Mouse (Mus musculus) fibroblast of lung, adult 2 months (primary cell): ENCODE data around the gene Capg.
A peak's percentile ranks its signal among the peaks of the same experiment; 100 is the strongest.

Experiments used
- DNase-seq: peaks from one replicate; pipeline ENCODE4 v3.0.0-alpha.2; 2011; ENCODE audit warnings: low read depth

Gene Capg

DNA sequence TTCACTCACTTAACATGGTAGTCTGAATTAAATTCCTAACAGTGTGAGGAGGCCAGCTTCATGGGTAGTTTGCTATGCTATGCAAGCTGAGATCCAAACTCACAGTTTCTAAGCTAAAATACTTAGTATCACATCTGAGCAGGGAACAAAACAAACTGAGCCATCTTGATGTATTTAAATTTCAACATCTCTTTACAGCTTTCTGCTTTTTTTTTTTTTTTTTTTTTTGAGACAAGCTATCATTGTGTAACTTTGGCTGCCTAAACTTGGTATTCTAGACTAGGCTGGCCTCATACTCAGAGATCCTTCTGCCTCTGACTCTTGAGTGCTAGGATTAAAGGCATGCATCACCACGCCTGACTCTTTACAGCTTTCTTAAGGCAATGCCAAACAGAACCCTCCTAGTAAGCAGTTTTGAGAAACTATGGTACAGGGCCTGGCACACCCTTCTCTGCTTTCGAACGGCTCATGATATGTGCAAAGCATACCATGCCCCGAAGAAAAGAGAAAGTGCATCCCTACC is 64.5 kb downstream of the Capg start:
- DNase-seq = peak; percentile 22

DNA sequence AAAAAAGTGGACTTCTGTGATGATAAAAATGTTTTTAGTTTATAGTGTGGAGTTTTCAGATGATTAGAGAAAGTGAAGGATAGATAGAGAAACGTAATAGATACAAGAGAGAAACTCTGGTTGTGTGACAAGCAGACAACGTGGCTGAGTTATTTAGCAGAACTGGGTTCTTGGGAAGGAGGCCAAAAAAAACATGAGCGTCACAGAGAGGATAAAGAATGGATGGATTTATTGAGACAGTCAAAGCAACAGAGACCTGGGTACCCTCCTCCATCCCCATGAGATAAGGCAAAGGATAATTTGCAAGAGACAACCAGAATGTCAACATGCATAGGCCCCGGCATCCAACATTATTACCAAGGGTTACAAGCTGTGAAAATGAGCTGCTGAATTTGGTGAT is 66.1 kb downstream of the Capg start:
- DNase-seq = no peak
